Mouse (Mus musculus) cerebellum, postnatal 14 days (tissue): Measurements from ENCODE around the gene Epm2a.
"Not testable (repeated sequence)": the region's sequence is repeated elsewhere in the genome, so short reads cannot be mapped to it uniquely, and the experiment has no call there.

Experiments
- DNase-seq, 2 experiments: peaks; one replicate each; pipeline ENCODE4 v3.0.0; 2021; ENCODE audit warnings: mixed read lengths in 2 of 2

Gene Epm2a

GRCm38 (mm10) chr10:11343205-11344141, at the start of gene Epm2a:
Gene Epm2a (plus strand): TSS chr10:11343404.
- DNase-seq: peak; percentile 72 to 81

GRCm38 (mm10) chr10:11298418-11298817, 44.8 kb upstream of the Epm2a start:
- no peak for DNase-seq

- peak; percentile 27 to 49 for DNase-seq
These were observed 37.7 kb upstream of the Epm2a start for GRCm38 (mm10) chr10:11305365-11306053.

GRCm38 (mm10) chr10:11306054-11306367, 37.2 kb upstream of the Epm2a start:
- peak; percentile 10 to 15 for DNase-seq

GRCm38 (mm10) chr10:11309866-11310265, 33.3 kb upstream of the Epm2a start:
- no peak for DNase-seq

- no peak for DNase-seq
These were observed 32.7 kb upstream of the Epm2a start for GRCm38 (mm10) chr10:11310481-11310880.

GRCm38 (mm10) chr10:11317856-11318454, 25.2 kb upstream of the Epm2a start:
- not testable (repeated sequence) for DNase-seq

GRCm38 (mm10) chr10:11319446-11319970, 23.7 kb upstream of the Epm2a start:
- DNase-seq: no peak

- DNase-seq: no peak
These were observed 20.9 kb upstream of the Epm2a start for GRCm38 (mm10) chr10:11322316-11322715.

- DNase-seq: no peak
These were observed 19.9 kb upstream of the Epm2a start for GRCm38 (mm10) chr10:11323202-11323898.

- peak in 1 of 2 experiments; percentile 27 for DNase-seq
These were observed 16.7 kb upstream of the Epm2a start for GRCm38 (mm10) chr10:11326526-11326925.

GRCm38 (mm10) chr10:11344536-11345468, 1.6 kb downstream of the Epm2a start:
- DNase-seq: peak; percentile 8 to 20

- DNase-seq: not testable (repeated sequence)
These were observed 7.2 kb downstream of the Epm2a start for GRCm38 (mm10) chr10:11350243-11350974.

GRCm38 (mm10) chr10:11354609-11355008, 11.4 kb downstream of the Epm2a start:
- no peak for DNase-seq

- DNase-seq: peak; percentile 48 to 68
These were observed 18.9 kb downstream of the Epm2a start for GRCm38 (mm10) chr10:11361985-11362692.

GRCm38 (mm10) chr10:11362896-11363487, 19.8 kb downstream of the Epm2a start:
- DNase-seq: no peak

- no peak for DNase-seq
These were observed 38.1 kb downstream of the Epm2a start for GRCm38 (mm10) chr10:11381302-11381701.

- peak in 1 of 2 experiments; percentile 14 for DNase-seq
These were observed 67.7 kb downstream of the Epm2a start for GRCm38 (mm10) chr10:11410926-11411325.

GRCm38 (mm10) chr10:11420071-11420470, 76.9 kb downstream of the Epm2a start:
- no peak for DNase-seq
